Mouse (Mus musculus) MEL (cell line): ENCODE data around the gene Apoc4. TPM values are rescaled to one million over a fixed set of nuclear protein-coding genes. Genes with fewer than 3 reads are reported as not detected.
A peak's percentile ranks its signal among the peaks of the same experiment; 100 is the strongest.

ENCODE experiments used
- DNase-seq: peaks from one replicate; pipeline ENCODE4 v3.0.0; 2011; ENCODE audit warnings: low read depth, low spot score
- H3K27ac ChIP-seq: 2 replicates; pipeline ENCODE4 v1.5.1; 2012; ENCODE audit warnings: low read depth, mild to moderate bottlenecking, control low read depth, low read length, moderate library complexity; ENCODE audit not compliant: control insufficient read depth
- H3K27me3 ChIP-seq, 2 experiments: fragments of 150-350 bp in 1 of 2; sonication (generic) in 1 of 2; 2 replicates each; pipeline ENCODE4 v1.6.1; 2012; ENCODE audit warnings: low read length in 2 of 2, mild to moderate bottlenecking in 2 of 2, improper control_type of control experiment in 1 of 2, moderate library complexity in 1 of 2; ENCODE audit not compliant: insufficient read depth in 2 of 2, control insufficient read depth in 1 of 2
- H3K36me3 ChIP-seq, 2 experiments: 2 replicates each; pipeline ENCODE4 v1.6.1; 2012 to 2014; ENCODE audit warnings: low read length in 2 of 2, improper control_type of control experiment in 1 of 2, inconsistent platforms in 1 of 2, mild to moderate bottlenecking in 1 of 2; ENCODE audit not compliant: insufficient read depth in 2 of 2, control insufficient read depth in 1 of 2
- H3K4me1 ChIP-seq, 2 experiments: fragments of 150-350 bp in 1 of 2; sonication (generic) in 1 of 2; 2 replicates each; pipeline ENCODE4 v1.6.1; 2012; ENCODE audit warnings: low read length in 2 of 2, improper control_type of control experiment in 1 of 2, mild to moderate bottlenecking in 1 of 2; ENCODE audit not compliant: insufficient read depth in 2 of 2, control insufficient read depth in 1 of 2
- H3K4me3 ChIP-seq, 2 experiments: fragments of 150-350 bp in 1 of 2; sonication (generic) in 1 of 2; 2 replicates each; pipeline ENCODE4 v1.5.1; 2012; ENCODE audit warnings: low read depth in 2 of 2, low read length in 2 of 2, mild to moderate bottlenecking in 2 of 2, moderate library complexity in 2 of 2, control low read depth in 1 of 2, improper control_type of control experiment in 1 of 2; ENCODE audit not compliant: control insufficient read depth in 1 of 2, insufficient read depth in 1 of 2
- H3K79me2 ChIP-seq: 2 replicates; pipeline ENCODE4 v1.6.1; 2012; ENCODE audit warnings: mild to moderate bottlenecking, low read length, moderate library complexity; ENCODE audit not compliant: control insufficient read depth, poor library complexity, insufficient read depth
- H3K9ac ChIP-seq: 2 replicates; pipeline ENCODE4 v1.6.1; 2012; ENCODE audit warnings: low read depth, mild to moderate bottlenecking, control low read depth, low read length, moderate library complexity; ENCODE audit not compliant: control insufficient read depth, poor library complexity, severe bottlenecking
- H3K9me3 ChIP-seq: fragments of 150-350 bp; sonication (generic); replicated peaks from 2 replicates; pipeline ENCODE4 v1.6.1; 2012; ENCODE audit warnings: mild to moderate bottlenecking, low read length, improper control_type of control experiment, moderate library complexity; ENCODE audit not compliant: insufficient read depth
- BHLHE40 ChIP-seq: IDR thresholded peaks from 2 replicates; pipeline ENCODE4 v1.6.1; 2012; ENCODE audit warnings: low read depth, mild to moderate bottlenecking, inconsistent platforms, low read length, improper control_type of control experiment, borderline replicate concordance
- CHD1 ChIP-seq: IDR thresholded peaks from 2 replicates; pipeline ENCODE4 v1.6.1; 2012; ENCODE audit warnings: low read depth, mild to moderate bottlenecking, inconsistent platforms, low read length, improper control_type of control experiment
- CHD2 ChIP-seq: IDR thresholded peaks from 2 replicates; pipeline ENCODE4 v1.6.1; 2011; ENCODE audit warnings: low read length, improper control_type of control experiment
- CTCF ChIP-seq, 3 experiments: IDR thresholded peaks in 2 of 3; conservative IDR thresholded peaks in 1 of 3; 2 replicates each; pipeline ENCODE4 v1.5.1; 2011 to 2012; ENCODE audit warnings: low read length in 3 of 3, low read depth in 2 of 3, mild to moderate bottlenecking in 2 of 3, improper control_type of control experiment in 1 of 3, inconsistent platforms in 1 of 3, mixed read lengths in 1 of 3, moderate library complexity in 1 of 3; ENCODE audit not compliant: control insufficient read depth in 1 of 3, insufficient read depth in 1 of 3, poor library complexity in 1 of 3, severe bottlenecking in 1 of 3
- E2F4 ChIP-seq: IDR thresholded peaks from 2 replicates; pipeline ENCODE4 v1.6.1; 2011; ENCODE audit warnings: low read depth, low read length, improper control_type of control experiment, borderline replicate concordance
- ELF1 ChIP-seq: IDR thresholded peaks from 2 replicates; pipeline ENCODE4 v1.6.1; 2014; ENCODE audit warnings: low read depth, mild to moderate bottlenecking, inconsistent platforms, low read length, improper control_type of control experiment, moderate library complexity
- ETS1 ChIP-seq: IDR thresholded peaks from 2 replicates; pipeline ENCODE4 v1.6.1; 2012; ENCODE audit warnings: low read depth, mild to moderate bottlenecking, inconsistent platforms, low read length, improper control_type of control experiment, moderate library complexity
- KAT2A ChIP-seq: conservative IDR thresholded peaks from 2 replicates; pipeline ENCODE4 v1.6.1; 2012; ENCODE audit warnings: low read depth, low read length, improper control_type of control experiment, inconsistent platforms
- MAFK ChIP-seq: IDR thresholded peaks from 2 replicates; pipeline ENCODE4 v1.6.1; 2011; ENCODE audit warnings: low read depth, mild to moderate bottlenecking, low read length, improper control_type of control experiment, borderline replicate concordance
- MAX ChIP-seq: IDR thresholded peaks from 2 replicates; pipeline ENCODE4 v1.6.1; 2011; ENCODE audit warnings: low read length, improper control_type of control experiment
- MAZ ChIP-seq: IDR thresholded peaks from 2 replicates; pipeline ENCODE4 v1.6.1; 2012; ENCODE audit warnings: low read depth, mild to moderate bottlenecking, inconsistent platforms, low read length, improper control_type of control experiment
- MXI1 ChIP-seq: IDR thresholded peaks from 2 replicates; pipeline ENCODE4 v1.6.1; 2011; ENCODE audit warnings: mild to moderate bottlenecking, low read depth, low read length, improper control_type of control experiment
- MYC ChIP-seq: IDR thresholded peaks from 2 replicates; pipeline ENCODE4 v1.6.1; 2011; ENCODE audit warnings: low read depth, mild to moderate bottlenecking, low read length, improper control_type of control experiment, moderate library complexity
- NELFE ChIP-seq: IDR thresholded peaks from 2 replicates; pipeline ENCODE4 v1.6.1; 2011; ENCODE audit warnings: low read depth, low read length, improper control_type of control experiment
- POLR2A ChIP-seq, 2 experiments: IDR thresholded peaks; 2 replicates each; pipeline ENCODE4 v1.6.1; 2011 to 2012; ENCODE audit warnings: low read length in 2 of 2, mild to moderate bottlenecking in 2 of 2, control low read depth in 1 of 2, improper control_type of control experiment in 1 of 2, low read depth in 1 of 2, moderate library complexity in 1 of 2; ENCODE audit not compliant: control insufficient read depth in 1 of 2, insufficient read depth in 1 of 2, poor library complexity in 1 of 2
- RAD21 ChIP-seq: IDR thresholded peaks from 2 replicates; pipeline ENCODE4 v1.6.1; 2011; ENCODE audit warnings: mild to moderate bottlenecking, low read depth, low read length, improper control_type of control experiment
- SIN3A ChIP-seq: IDR thresholded peaks from 2 replicates; pipeline ENCODE4 v1.6.1; 2012; ENCODE audit warnings: low read length, improper control_type of control experiment, inconsistent platforms
- SMC3 ChIP-seq: IDR thresholded peaks from 2 replicates; pipeline ENCODE4 v1.6.1; 2011; ENCODE audit warnings: low read depth, low read length, improper control_type of control experiment
- TBP ChIP-seq: IDR thresholded peaks from 2 replicates; pipeline ENCODE4 v1.8.0; 2011; ENCODE audit warnings: low read depth, low read length, improper control_type of control experiment
- USF1 ChIP-seq: IDR thresholded peaks from 2 replicates; pipeline ENCODE4 v1.6.1; 2014; ENCODE audit warnings: low read depth, mild to moderate bottlenecking, inconsistent platforms, low read length, improper control_type of control experiment, moderate library complexity
- ZKSCAN1 ChIP-seq: IDR thresholded peaks from 2 replicates; pipeline ENCODE4 v1.6.1; 2012; ENCODE audit warnings: low read depth, mild to moderate bottlenecking, inconsistent platforms, low read length, improper control_type of control experiment, moderate library complexity
- ZMIZ1 ChIP-seq: IDR thresholded peaks from 2 replicates; pipeline ENCODE4 v1.6.1; 2012; ENCODE audit warnings: low read depth, mild to moderate bottlenecking, inconsistent platforms, low read length, improper control_type of control experiment, moderate library complexity
- ZNF384 ChIP-seq: IDR thresholded peaks from 2 replicates; pipeline ENCODE4 v1.6.1; 2012; ENCODE audit warnings: low read depth, mild to moderate bottlenecking, inconsistent platforms, low read length, improper control_type of control experiment
- polyA plus RNA-seq, 2 experiments: library from polyadenylated mRNA; stranded (reverse) in 1 of 2; unstranded in 1 of 2; fragments of >175 nt in 1 of 2; fragments of >200 nt in 1 of 2; gene quantifications; 2 replicates each; pipeline versions ENCODE4 v1.2.1 to v1.2.4; 2012; ENCODE audit warnings: low replicate concordance in 2 of 2, low read depth in 1 of 2; ENCODE audit not compliant: insufficient read length in 2 of 2, insufficient read depth in 1 of 2, missing spikeins in 1 of 2
- total RNA-seq: library from RNA; depleted of rRNA; stranded (reverse); fragments of 300-350 nt; gene quantifications from 2 replicates; pipeline ENCODE4 v1.2.3, GENCODE M21; 2012

The Apoc4 gene
- total and polyA plus RNA-seq, 3 experiments: not detected

DNA sequence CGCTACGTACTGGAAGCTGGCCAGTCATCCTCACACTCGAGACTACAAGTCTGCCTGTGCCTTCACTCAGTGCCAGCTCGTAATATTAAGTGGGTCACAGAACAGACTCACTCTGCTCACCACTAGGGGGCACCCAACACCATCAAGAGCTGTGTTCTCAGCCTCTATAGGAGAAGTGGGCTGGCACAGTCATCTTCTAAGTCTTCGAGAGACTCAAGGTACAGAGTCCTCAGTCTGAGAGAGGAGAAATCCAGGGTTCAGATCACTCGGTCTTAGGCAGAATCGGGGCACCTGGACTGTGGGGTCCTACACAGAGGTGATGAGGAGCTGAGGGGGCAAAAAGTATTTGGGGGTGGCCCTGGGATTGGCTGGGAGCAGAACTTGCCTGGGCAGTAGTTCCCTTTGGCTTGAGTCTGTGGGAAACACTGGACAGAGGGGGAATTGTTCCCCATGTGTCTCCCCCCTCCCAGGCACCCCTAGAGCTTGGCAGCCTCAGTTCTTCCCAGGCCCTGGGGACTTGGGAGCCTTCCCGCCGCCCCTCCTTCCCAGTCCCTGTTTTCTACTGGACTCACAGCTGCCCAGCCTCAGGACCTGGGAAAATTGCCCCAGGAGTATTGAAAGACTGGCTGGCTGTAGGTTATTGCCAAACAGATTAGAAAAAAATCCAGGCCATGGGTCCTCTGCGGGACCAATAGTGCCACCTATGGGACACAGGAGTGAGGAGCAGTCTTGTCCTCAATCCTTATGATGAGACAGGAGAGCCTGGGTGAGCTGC is 12.1 kb downstream of the Apoc4 start (continued):
- TF ChIP-seq TBP (no peak), MXI1 (no peak; the same call in 1 of the 2 replicates), MAX (no peak)

- Histone ChIP-seq H3K4me1 (peaks cover 4 to 12% of the 10 kb centered on the region in 2 experiments; a peak in 3 of 4 replicates), H3K9me3 (no peaks in the 10 kb centered on the region), H3K9ac (no peak overlapping the region), H3K79me2 (peaks cover 23% of the 10 kb centered on the region), H3K4me3 (no peak overlapping the region), H3K27me3 (no peaks in the 10 kb centered on the region), H3K27ac (peak overlapping the region; percentile 0; the same call in 1 of the 2 replicates), H3K36me3 (peaks cover 0 to 11% of the 10 kb centered on the region in 2 experiments; a peak in 3 of 4 replicates)
- TF ChIP-seq CHD2 (no peak), NELFE (no peak), MYC (no peak), POLR2A (IDR thresholded peaks at IDR 0.05; ENCODE audit: control insufficient read depth in 1 of 2, insufficient read depth in 1 of 2, low read depth in 1 of 2, low read length in 2 of 2, poor library complexity in 1 of 2) (no peak), USF1 (no peak), SIN3A (no peak), CHD1 (no peak), MXI1 (no peak), ETS1 (no peak), CTCF (IDR thresholded peaks at IDR 0.05 in 2 of 3, conservative IDR thresholded peaks at IDR 0.05 in 1 of 3; ENCODE audit: control insufficient read depth in 1 of 3, insufficient read depth in 1 of 3, low read depth in 2 of 3, low read length in 3 of 3, poor library complexity in 1 of 3, severe bottlenecking in 1 of 3) (no peak), KAT2A (no peak), E2F4 (no peak), MAZ (no peak), ZKSCAN1 (no peak), MAFK (no peak), ZMIZ1 (no peak)
- peak; percentile 48 for DNase-seq
Observed at GRCm38 (mm10) chr7:19667434-19667833, 13.8 kb downstream of the Apoc4 start.

DNA sequence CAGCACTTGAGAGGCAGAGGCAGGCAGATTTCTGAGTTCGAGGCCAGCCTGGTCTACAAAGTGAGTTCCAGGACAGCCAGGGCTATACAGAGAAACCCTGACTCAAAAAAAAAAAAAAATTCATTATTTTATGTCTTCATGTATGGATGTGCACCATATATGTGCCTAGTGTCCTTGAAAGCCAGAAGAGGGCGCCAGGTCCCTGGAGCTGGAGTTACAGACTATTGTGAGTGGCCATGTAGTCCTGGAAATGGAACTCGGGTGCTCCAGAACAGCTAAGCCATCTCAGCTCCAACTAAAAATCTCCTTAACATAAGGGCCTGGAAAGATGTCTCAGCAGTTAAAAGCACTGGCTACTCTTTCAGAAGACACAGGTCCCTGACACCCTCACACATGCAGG is 14.5 kb downstream of the Apoc4 start:
- Histone ChIP-seq H3K27me3 (no peaks in the 10 kb centered on the region), H3K79me2 (peaks cover 29% of the 10 kb centered on the region), H3K9me3 (no peaks in the 10 kb centered on the region), H3K27ac (no peak overlapping the region), H3K9ac (no peak overlapping the region), H3K4me1 (peaks cover 4 to 12% of the 10 kb centered on the region in 2 experiments; a peak in 3 of 4 replicates), H3K36me3 (peaks cover 0 to 11% of the 10 kb centered on the region in 2 experiments; a peak in 3 of 4 replicates), H3K4me3 (no peak overlapping the region)
- TF ChIP-seq MAX (no peak), MYC (no peak), MXI1 (no peak), ZNF384 (peak; percentile 82), POLR2A (IDR thresholded peaks at IDR 0.05; ENCODE audit: control insufficient read depth in 1 of 2, insufficient read depth in 1 of 2, low read depth in 1 of 2, low read length in 2 of 2, poor library complexity in 1 of 2) (no peak), ETS1 (no peak), RAD21 (peak; percentile 41), ELF1 (no peak), CTCF (IDR thresholded peaks at IDR 0.05 in 2 of 3, conservative IDR thresholded peaks at IDR 0.05 in 1 of 3; ENCODE audit: control insufficient read depth in 1 of 3, insufficient read depth in 1 of 3, low read depth in 2 of 3, low read length in 3 of 3, poor library complexity in 1 of 3, severe bottlenecking in 1 of 3) (peak; percentile 39 to 61 (median 52)), SMC3 (peak; percentile 29; the same call in 1 of the 2 replicates), BHLHE40 (no peak)
- peak; percentile 73 for DNase-seq
